ENCODE assay signal across 15 mouse cellular contexts in genomic region chr3:34577115-34577514, GRCm38 (mm10).
"Had no signal": no experiment of that assay in that cellular context is flagged by ENCODE, and none has a peak within 500 bp of the region (broad histone marks: within the 10 kb centered on the region; RNA-seq: fewer than 3 reads in every experiment).

No protein-coding gene starts in this region.

- H3K4me3 ChIP-seq: kidney, embryonic 15.5 days; left cerebral cortex, adult 2 months; limb, embryonic 10.5 days; liver, embryonic 15.5 days; myocyte; neural tube, embryonic 12.5 days; stomach, embryonic 15.5 days had no signal

- H3K9me3 ChIP-seq: kidney, embryonic 15.5 days; limb, embryonic 10.5 days; liver, embryonic 15.5 days; neural tube, embryonic 12.5 days; stomach, embryonic 15.5 days had no signal

- H3K27ac ChIP-seq: kidney, embryonic 15.5 days; left cerebral cortex, adult 2 months; limb, embryonic 10.5 days; liver, embryonic 15.5 days; neural tube, embryonic 12.5 days; stomach, embryonic 15.5 days had no signal

- DNase-seq: kidney, adult 2 months; kidney, postnatal 14 days; lung, adult 2 months; lung, postnatal 4 days; right cerebral cortex, postnatal 14 days; thymus, postnatal 36 days had no signal

- H3K4me2 ChIP-seq: kidney, embryonic 15.5 days; liver, embryonic 11.5 days; liver, embryonic 15.5 days; neural tube, embryonic 12.5 days; stomach, embryonic 15.5 days had no signal

- H3K4me1 ChIP-seq: kidney, embryonic 15.5 days; liver, embryonic 15.5 days; stomach, embryonic 15.5 days had no signal

- H3K27me3 ChIP-seq: kidney, embryonic 15.5 days; liver, embryonic 15.5 days; neural tube, embryonic 12.5 days; stomach, embryonic 15.5 days had no signal

- ATAC-seq: lung, postnatal 0 days had no signal

- H3K36me3 ChIP-seq: kidney, embryonic 15.5 days; limb, embryonic 10.5 days; liver, embryonic 15.5 days; neural tube, embryonic 12.5 days; stomach, embryonic 15.5 days had no signal

- H3K9ac ChIP-seq: kidney, embryonic 15.5 days; liver, embryonic 15.5 days; neural tube, embryonic 12.5 days; stomach, embryonic 15.5 days had no signal
